Mouse (Mus musculus) liver, embryonic 13.5 days (tissue): ENCODE data around the gene Tgfbr3l. TPM values are rescaled to one million over a fixed set of nuclear protein-coding genes. Genes with fewer than 3 reads are reported as not detected.

Source experiments
- ATAC-seq: fragments of 200-750 bp; cut with Nextera tagmentation; 2 replicates; pipeline ENCODE4 v1.8.0; 2017; ENCODE audit warnings: low read depth, mild to moderate bottlenecking, moderate number of reproducible peaks, moderate library complexity
- DNase-seq: peaks from one replicate; pipeline ENCODE4 v3.0.0; 2022
- H3K27ac ChIP-seq: fragments of 300-500 bp; sonication (generic); 2 replicates; pipeline ENCODE4 v1.5.1; 2015; ENCODE audit warnings: moderate library complexity, mild to moderate bottlenecking, inconsistent platforms
- H3K27me3 ChIP-seq: fragments of 300-500 bp; sonication (generic); 2 replicates; pipeline ENCODE4 v1.6.1; 2015; ENCODE audit warnings: mild to moderate bottlenecking, inconsistent platforms
- H3K36me3 ChIP-seq: fragments of 300-500 bp; sonication (generic); 2 replicates; pipeline ENCODE4 v1.6.1; 2015; ENCODE audit warnings: mild to moderate bottlenecking, inconsistent platforms
- H3K4me1 ChIP-seq: fragments of 300-500 bp; sonication (generic); replicated peaks from 2 replicates; pipeline ENCODE4 v1.6.1; 2015; ENCODE audit warnings: inconsistent platforms
- H3K4me2 ChIP-seq: fragments of 300-500 bp; sonication (generic); 2 replicates; pipeline ENCODE4 v1.6.1; 2015; ENCODE audit warnings: inconsistent platforms, mild to moderate bottlenecking, moderate library complexity
- H3K4me3 ChIP-seq: fragments of 300-500 bp; sonication (generic); replicated peaks from 2 replicates; pipeline ENCODE4 v1.5.1; 2015; ENCODE audit warnings: mild to moderate bottlenecking, inconsistent platforms
- H3K9ac ChIP-seq: fragments of 300-500 bp; sonication (generic); 2 replicates; pipeline ENCODE4 v1.6.1; 2015; ENCODE audit warnings: mild to moderate bottlenecking, inconsistent platforms
- H3K9me3 ChIP-seq: fragments of 300-500 bp; sonication (generic); replicated peaks from 2 replicates; pipeline ENCODE4 v1.6.1; 2016; ENCODE audit warnings: inconsistent platforms
- WGBS: fragments of 180-500 bp; shearing (Covaris S2); methylation state at CpG from one replicate; pipeline ENCODE4 v1.1.7; 2015; ENCODE audit not compliant: insufficient replicate concordance; 5-methylcytosine and 5-hydroxymethylcytosine counted together
- polyA plus RNA-seq: library from polyadenylated mRNA; unstranded; fragments of >200 nt; fragmentation: Nextera tagmentation; extraction: Ambion mirVana; gene quantifications from 2 replicates; pipeline ENCODE4 v1.2.1, GENCODE M21; 2015

The Tgfbr3l gene
- polyA plus RNA-seq, 1 experiment from 2014 or later, result 0.61 TPM

- WGBS, result 5% methylated on average over 44 of the region's 44 CpGs
- ATAC-seq (no peak), DNase-seq (no peak)
- peak within 1 kb of the TSS; percentile 67 for H3K4me2 ChIP-seq
- H3K4me3 ChIP-seq, result peak within 1 kb of the TSS; percentile 43
- no peaks in the 10 kb centered on the region for H3K9me3 ChIP-seq
- H3K27me3 ChIP-seq, result peaks cover 67% of the 10 kb centered on the region
- no peaks in the 10 kb centered on the region for H3K36me3 ChIP-seq
- no peak within 1 kb of the TSS for H3K27ac ChIP-seq
- no peak within 1 kb of the TSS for H3K9ac ChIP-seq
- peaks cover 25% of the 10 kb centered on the region for H3K4me1 ChIP-seq
These were observed 31.0 kb upstream of the Tgfbr3l start, which contains the start of gene Prr36 for GRCm38 (mm10) chr8:4216791-4217621. TSS of gene Prr36 (minus strand) at chr8:4217459.

- DNase-seq, result no peak
- 66% methylated on average over 3 of the region's 3 CpGs for WGBS
These were observed 28.4 kb upstream of the Tgfbr3l start for GRCm38 (mm10) chr8:4219617-4220016.

GRCm38 (mm10) chr8:4222059-4222458 is 26.0 kb upstream of the Tgfbr3l start:
- Histone ChIP-seq H3K9me3 (no peaks in the 10 kb centered on the region), H3K4me2 (no peak overlapping the region), H3K4me1 (peaks cover 7% of the 10 kb centered on the region), H3K27ac (no peak overlapping the region), H3K36me3 (no peaks in the 10 kb centered on the region), H3K9ac (no peak overlapping the region), H3K4me3 (no peak overlapping the region), H3K27me3 (peaks cover 61% of the 10 kb centered on the region)
- DNase-seq (no peak), ATAC-seq (no peak)

More at GRCm38 (mm10) chr8:4219617-4220016, 28.4 kb upstream of the Tgfbr3l start:
- Histone ChIP-seq H3K9ac (no peak overlapping the region), H3K4me2 (no peak overlapping the region), H3K9me3 (no peaks in the 10 kb centered on the region), H3K4me1 (peaks cover 6% of the 10 kb centered on the region), H3K4me3 (no peak overlapping the region), H3K27ac (no peak overlapping the region), H3K27me3 (peaks cover 61% of the 10 kb centered on the region), H3K36me3 (no peaks in the 10 kb centered on the region)
- ATAC-seq, result no peak

GRCm38 (mm10) chr8:4226323-4226722 is 21.7 kb upstream of the Tgfbr3l start:
- Histone ChIP-seq H3K9ac (no peak overlapping the region), H3K9me3 (no peaks in the 10 kb centered on the region), H3K4me2 (peak overlapping the region; percentile 48), H3K4me3 (peak overlapping the region; percentile 36), H3K27ac (no peak overlapping the region), H3K36me3 (no peaks in the 10 kb centered on the region), H3K4me1 (peaks cover 20% of the 10 kb centered on the region), H3K27me3 (peaks cover 60% of the 10 kb centered on the region)
- DNase-seq (no peak), ATAC-seq (peak; percentile 11; the same call in 1 of the 2 replicates)
- 22% methylated on average over 4 of the region's 4 CpGs for WGBS

GRCm38 (mm10) chr8:4226739-4227347 is 21.2 kb upstream of the Tgfbr3l start, which contains the start of gene Lrrc8e:
TSS of gene Lrrc8e (plus strand) at chr8:4226827.
- peaks cover 60% of the 10 kb centered on the region for H3K27me3 ChIP-seq
- 8% methylated on average over 33 of the region's 33 CpGs for WGBS
- peak within 1 kb of the TSS; percentile 36 for H3K4me3 ChIP-seq
- DNase-seq (no peak), ATAC-seq (peak; percentile 72)
- H3K36me3 ChIP-seq, result no peaks in the 10 kb centered on the region
- H3K27ac ChIP-seq, result no peak within 1 kb of the TSS
- peak within 1 kb of the TSS; percentile 26; the same call in 1 of the 2 replicates for H3K9ac ChIP-seq
- peak within 1 kb of the TSS; percentile 48 for H3K4me2 ChIP-seq
- H3K9me3 ChIP-seq, result no peaks in the 10 kb centered on the region
- H3K4me1 ChIP-seq, result peaks cover 23% of the 10 kb centered on the region

- no peak for ATAC-seq
- DNase-seq, result no peak
- Histone ChIP-seq H3K27ac (no peak overlapping the region), H3K27me3 (peaks cover 60% of the 10 kb centered on the region), H3K9ac (no peak overlapping the region), H3K9me3 (no peaks in the 10 kb centered on the region), H3K4me3 (no peak overlapping the region), H3K4me1 (peaks cover 23% of the 10 kb centered on the region), H3K36me3 (no peaks in the 10 kb centered on the region), H3K4me2 (no peak overlapping the region)
- 64% methylated on average over 4 of the region's 4 CpGs for WGBS
These were observed 20.1 kb upstream of the Tgfbr3l start for GRCm38 (mm10) chr8:4227919-4228318.

- no peaks in the 10 kb centered on the region for H3K36me3 ChIP-seq
- DNase-seq (no peak), ATAC-seq (no peak)
- no peaks in the 10 kb centered on the region for H3K9me3 ChIP-seq
- H3K4me2 ChIP-seq, result no peak overlapping the region
- H3K4me1 ChIP-seq, result peaks cover 23% of the 10 kb centered on the region
- no peak overlapping the region for H3K27ac ChIP-seq
- peaks cover 45% of the 10 kb centered on the region for H3K27me3 ChIP-seq
- H3K4me3 ChIP-seq, result no peak overlapping the region
- 55% methylated on average over 5 of the region's 5 CpGs for WGBS
- no peak overlapping the region for H3K9ac ChIP-seq
These were observed 18.2 kb upstream of the Tgfbr3l start for GRCm38 (mm10) chr8:4229784-4230183.

- H3K9me3 ChIP-seq, result no peaks in the 10 kb centered on the region
- H3K36me3 ChIP-seq, result no peaks in the 10 kb centered on the region
- H3K27ac ChIP-seq, result no peak overlapping the region
- no peak overlapping the region for H3K9ac ChIP-seq
- H3K4me2 ChIP-seq, result no peak overlapping the region
- no peak overlapping the region for H3K4me3 ChIP-seq
- peaks cover 23% of the 10 kb centered on the region for H3K4me1 ChIP-seq
- DNase-seq (no peak), ATAC-seq (peak; percentile 52)
- 45% methylated on average over 10 of the region's 10 CpGs for WGBS
- H3K27me3 ChIP-seq, result peaks cover 40% of the 10 kb centered on the region
These were observed 17.2 kb upstream of the Tgfbr3l start for GRCm38 (mm10) chr8:4230612-4231351.

GRCm38 (mm10) chr8:4237814-4238433 is 10.1 kb upstream of the Tgfbr3l start:
- no peak for DNase-seq
- ATAC-seq, result no peak; the same call in 1 of the 2 replicates

GRCm38 (mm10) chr8:4238434-4239192 is 9.4 kb upstream of the Tgfbr3l start, which contains the start of the genes Map2k7 and Gm49320:
TSS of gene Map2k7 (plus strand) at chr8:4238740.
TSS of gene Gm49320 (plus strand) at chr8:4238865.
- H3K9me3 ChIP-seq, result no peaks in the 10 kb centered on the region
- WGBS, result under 1% methylated on average over 68 of the region's 71 CpGs
- peak within 1 kb of the TSS; percentile 97 for H3K27ac ChIP-seq
- ATAC-seq (peak; percentile 93), DNase-seq (peak; percentile 98)
- peaks cover 47% of the 10 kb centered on the region for H3K4me1 ChIP-seq
- peak within 1 kb of the TSS; percentile 91 for H3K4me2 ChIP-seq
- peak within 1 kb of the TSS; percentile 86 for H3K9ac ChIP-seq
- peaks cover 30% of the 10 kb centered on the region for H3K36me3 ChIP-seq
- peaks cover 5% of the 10 kb centered on the region; the same call in 1 of the 2 replicates for H3K27me3 ChIP-seq
- H3K4me3 ChIP-seq, result peak within 1 kb of the TSS; percentile 81

More at GRCm38 (mm10) chr8:4237814-4238433, 10.1 kb upstream of the Tgfbr3l start:
- 18% methylated on average over 15 of the region's 15 CpGs for WGBS
- Histone ChIP-seq H3K27ac (peak overlapping the region; percentile 97), H3K4me2 (peak overlapping the region; percentile 91), H3K4me1 (peaks cover 47% of the 10 kb centered on the region), H3K4me3 (peak overlapping the region; percentile 81), H3K9ac (peak overlapping the region; percentile 86), H3K27me3 (peaks cover 5% of the 10 kb centered on the region; the same call in 1 of the 2 replicates), H3K9me3 (no peaks in the 10 kb centered on the region), H3K36me3 (peaks cover 23% of the 10 kb centered on the region)
